Mouse (Mus musculus) Patski (cell line): ENCODE data around the gene Nyap1. TPM values are rescaled to one million over a fixed set of nuclear protein-coding genes. Genes with fewer than 3 reads are reported as not detected.

Experiments
- ATAC-seq: fragments of 100-300 bp; one replicate; pipeline ENCODE4 v1.8.0; 2021
- CTCF ChIA-PET: fragments of 350-600 bp; sonication (Branson Sonifier 250); formaldehyde crosslinking; loops from one replicate; lab custom pipeline; 2022; ENCODE audit warnings: inconsistent platforms; lab: Charles Lee
- POLR2A ChIA-PET: fragments of 350-600 bp; sonication (Branson Sonifier 250); formaldehyde crosslinking; loops from one replicate; lab custom pipeline; 2022; ENCODE audit warnings: antibody characterized with exemption, inconsistent platforms; lab: Charles Lee
- DNase-seq: peaks from one replicate; pipeline ENCODE4 v3.0.0-alpha.2; 2011; ENCODE audit warnings: low read depth, low spot score
- H3K27me3 ChIP-seq: fragments of 371-371 bp; one replicate; pipeline ENCODE4 v1.5.1; 2021
- CTCF ChIP-seq: fragments of 100-300 bp; IDR thresholded peaks from one replicate; pipeline ENCODE4 v1.5.1; 2021
- in situ Hi-C: fragments of 300-500 bp; cut with MboI; formaldehyde crosslinking; loops from 3 replicates; pipeline ENCODE4 v1.11.1; 2018; ENCODE audit warnings: low pct_unique_long_range_greater_than_20kb, mixed read lengths
- polyA plus RNA-seq: library from polyadenylated mRNA; unstranded; gene quantifications from one replicate; pipeline ENCODE4 v1.2.3, GENCODE M21; 2021

Nyap1 gene
- polyA plus RNA-seq, result 13.4 TPM

- DNase-seq (no peak), ATAC-seq (peak; percentile 61)
- H3K27me3 ChIP-seq, result no peaks in the 10 kb centered on the region
- no peak for TF ChIP-seq CTCF
- ChIA-PET CTCF (interaction anchor here (1.2 to 1.5 kb wide), 2 partner anchors 16 to 86 kb away, joined by 3 read pairs; no protein-coding TSS in a partner anchor), POLR2A (interaction anchor here (0.6 to 1.2 kb wide), 3 partner anchors 11 to 229 kb away, joined by 3 to 5 read pairs (median 3); no protein-coding TSS in a partner anchor)
- in situ Hi-C loops, result no loop called here
Observed at GRCm38 (mm10) chr5:137741023-137741931, at the start of gene Nyap1. Gene Nyap1 (minus strand): TSS chr5:137741607.

- no peak for DNase-seq
- in situ Hi-C loops, result loop anchor here (10.0 to 25.0 kb wide), 2 partner anchors 376 to 1223 kb away; partner anchors contain the start of gene Cops6
- ChIA-PET CTCF (no interaction called here), POLR2A (no interaction called here)
- H3K27me3 ChIP-seq, result no peaks in the 10 kb centered on the region
- ATAC-seq, result no peak
- no peak for TF ChIP-seq CTCF
Observed at GRCm38 (mm10) chr5:137788946-137789531, 47.6 kb upstream of the Nyap1 start.

GRCm38 (mm10) chr5:137788171-137788570, 46.8 kb upstream of the Nyap1 start:
- CTCF ChIA-PET, result no interaction called here
- POLR2A ChIA-PET, result no interaction called here
- in situ Hi-C loops, result loop anchor here (10.0 to 25.0 kb wide), 2 partner anchors 377 to 1224 kb away; partner anchors contain the start of gene Cops6
- DNase-seq (no peak), ATAC-seq (no peak)
- no peaks in the 10 kb centered on the region for H3K27me3 ChIP-seq
- no peak for TF ChIP-seq CTCF

GRCm38 (mm10) chr5:137787151-137787928, 45.9 kb upstream of the Nyap1 start, which contains the start of the genes Mepce and Zcwpw1:
Gene Mepce (minus strand): TSS chr5:137787655.
Gene Zcwpw1 (plus strand): TSS chr5:137787798.
- TF ChIP-seq CTCF, result no peak
- ATAC-seq (peak; percentile 53), DNase-seq (peak; percentile 82)
- in situ Hi-C loops, result loop anchor here (10.0 to 25.0 kb wide), 2 partner anchors 377 to 1225 kb away; partner anchors contain the start of gene Cops6
- POLR2A ChIA-PET, result interaction anchor here (0.6 kb wide), 1 partner anchor 68 kb away, joined by 3 read pairs; no protein-coding TSS in a partner anchor
- CTCF ChIA-PET, result no interaction called here
- no peaks in the 10 kb centered on the region for H3K27me3 ChIP-seq

- in situ Hi-C loops, result loop anchor here (10.0 to 25.0 kb wide), 2 partner anchors 378 to 1226 kb away; partner anchors contain the start of gene Cops6
- DNase-seq (peak; percentile 99), ATAC-seq (peak; percentile 58)
- TF ChIP-seq CTCF, result no peak
- POLR2A ChIA-PET, result interaction anchor here (0.6 kb wide), 1 partner anchor 67 kb away, joined by 3 read pairs; no protein-coding TSS in a partner anchor
- H3K27me3 ChIP-seq, result no peaks in the 10 kb centered on the region
- CTCF ChIA-PET, result no interaction called here
Observed at GRCm38 (mm10) chr5:137786109-137786942, 44.9 kb upstream of the Nyap1 start.

- ChIA-PET POLR2A (interaction anchor here (0.6 to 1.1 kb wide), 2 partner anchors 13 to 132 kb away, joined by 3 to 4 read pairs; no protein-coding TSS in a partner anchor), CTCF (interaction anchor here (1.5 to 2.5 kb wide), 2 partner anchors 12 to 14 kb away, joined by 4 to 7 read pairs; no protein-coding TSS in a partner anchor)
- no peaks in the 10 kb centered on the region for H3K27me3 ChIP-seq
- DNase-seq (no peak), ATAC-seq (peak; percentile 0)
- TF ChIP-seq CTCF, result no peak
- in situ Hi-C loops, result loop anchor here (10.0 to 25.0 kb wide), 2 partner anchors 379 to 1227 kb away; partner anchors contain the start of gene Cops6
Observed at GRCm38 (mm10) chr5:137785164-137786031, 44.0 kb upstream of the Nyap1 start.

- ATAC-seq (no peak), DNase-seq (no peak)
- no peak for TF ChIP-seq CTCF
- in situ Hi-C loops, result loop anchor here (10.0 to 25.0 kb wide), 2 partner anchors 380 to 1228 kb away; partner anchors contain the start of gene Cops6
- H3K27me3 ChIP-seq, result no peaks in the 10 kb centered on the region
- ChIA-PET CTCF (interaction anchor here (1.5 to 2.5 kb wide), 2 partner anchors 11 to 13 kb away, joined by 4 to 7 read pairs; no protein-coding TSS in a partner anchor), POLR2A (interaction anchor here (1.1 kb wide), 1 partner anchor 131 kb away, joined by 3 read pairs; no protein-coding TSS in a partner anchor)
Observed at GRCm38 (mm10) chr5:137784546-137784945, 43.1 kb upstream of the Nyap1 start.
